In the genomic region with DNA sequence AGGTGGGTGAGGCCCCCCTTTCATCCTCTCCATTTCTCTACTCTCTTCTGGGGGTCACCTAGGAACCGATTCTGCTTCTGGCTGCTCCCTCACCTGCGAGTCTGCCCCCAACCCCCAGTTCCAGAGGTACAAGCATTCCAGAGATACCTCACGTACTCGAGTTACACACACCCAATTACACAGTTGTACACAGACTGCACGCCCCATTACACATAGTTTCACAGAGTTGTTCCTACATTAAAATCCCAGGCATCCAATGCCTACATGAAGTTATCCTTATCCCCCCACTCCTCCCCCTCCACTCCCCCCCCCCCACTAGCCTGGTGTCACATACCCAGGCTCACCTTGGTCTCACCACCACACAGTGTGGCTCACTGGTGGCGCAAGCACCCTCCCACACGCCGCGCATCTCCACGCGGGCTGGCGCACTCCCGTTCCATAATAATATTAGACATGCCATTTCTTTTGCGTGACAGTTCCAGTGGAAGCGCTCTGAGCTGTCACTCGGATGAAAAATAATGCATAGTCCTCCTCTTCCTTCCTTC, we compare ENCODE assay signal across 15 mouse cellular contexts. TPM values are rescaled to one million over a fixed set of nuclear protein-coding genes. Genes with fewer than 3 reads are reported as not detected.
DNase-seq lines count a peak whose midpoint lies in the region; ATAC-seq and TF ChIP-seq lines count a peak whose summit lies in the region.
"Had no signal": no experiment of that assay in that cellular context is flagged by ENCODE, and none has a peak within 500 bp of the region (broad histone marks: within the 10 kb centered on the region; RNA-seq: fewer than 3 reads in every experiment).

No protein-coding gene starts in this region.

- peak overlapping the region; percentile 53; the same call in 1 of the 2 replicates for H3K4me2 ChIP-seq in forebrain, embryonic 13.5 days
- no peak overlapping the region for H3K4me2 ChIP-seq in forebrain, embryonic 11.5 days (ENCODE audit: low read depth, low read length, severe bottlenecking)
- no peak overlapping the region for H3K4me2 ChIP-seq in hindbrain, embryonic 11.5 days (replicated peaks; ENCODE audit: low read depth, low read length)
- no peak overlapping the region for H3K4me2 ChIP-seq in lung, embryonic 14.5 days

- ATAC-seq in forebrain, embryonic 13.5 days: no peak
- ATAC-seq in forebrain, embryonic 11.5 days (replicated peaks; ENCODE audit: low FRiP score): no peak
- ATAC-seq in hindbrain, embryonic 11.5 days (ENCODE audit: low FRiP score): no peak; the same call in 1 of the 2 replicates
- peak; percentile 55; the same call in 1 of the 2 replicates for ATAC-seq in lung, embryonic 14.5 days (ENCODE audit: insufficient read depth)

- H3K36me3 ChIP-seq in forebrain, embryonic 13.5 days (ENCODE audit: poor library complexity, severe bottlenecking): no peaks in the 10 kb centered on the region
- no peaks in the 10 kb centered on the region for H3K36me3 ChIP-seq in forebrain, embryonic 11.5 days (ENCODE audit: control insufficient read depth, insufficient read depth, low read length)
- no peaks in the 10 kb centered on the region for H3K36me3 ChIP-seq in E14TG2a.4 (ENCODE audit: insufficient read depth, low read length)
- no peaks in the 10 kb centered on the region for H3K36me3 ChIP-seq in hindbrain, embryonic 11.5 days (ENCODE audit: control insufficient read depth, insufficient read depth, low read length)
- no peaks in the 10 kb centered on the region for H3K36me3 ChIP-seq in lung, embryonic 14.5 days (ENCODE audit: insufficient read depth)
- H3K36me3 ChIP-seq: embryonic facial prominence, embryonic 15.5 days; stomach, embryonic 15.5 days had no signal

- no peak overlapping the region; the same call in 1 of the 2 replicates for H3K27ac ChIP-seq in forebrain, embryonic 13.5 days
- H3K27ac ChIP-seq in forebrain, embryonic 11.5 days (ENCODE audit: low read depth, low read length): no peak overlapping the region
- H3K27ac ChIP-seq in hindbrain, embryonic 11.5 days (ENCODE audit: low read depth, low read length): peak overlapping the region; percentile 87; the same call in 1 of the 2 replicates
- H3K27ac ChIP-seq in lung, embryonic 14.5 days (ENCODE audit: low read depth): no peak overlapping the region
- H3K27ac ChIP-seq: embryonic facial prominence, embryonic 15.5 days; stomach, embryonic 15.5 days had no signal

- TF ChIP-seq CTCF in E14TG2a.4 (conservative IDR thresholded peaks at IDR 0.05; ENCODE audit: low read length): no peak
- TF ChIP-seq CTCF in lung, embryonic 14.5 days (IDR thresholded peaks at IDR 0.05; ENCODE audit: low read depth): no peak

- WGBS in forebrain, embryonic 13.5 days: 78% methylated on average over 16 of the region's 16 CpGs
- 74% methylated on average over 16 of the region's 16 CpGs for WGBS in forebrain, embryonic 11.5 days
- 71% methylated on average over 16 of the region's 16 CpGs for WGBS in hindbrain, embryonic 11.5 days
- 59% methylated on average over 16 of the region's 16 CpGs for WGBS in lung, embryonic 14.5 days

- peaks cover 13% of the 10 kb centered on the region; the same call in 1 of the 2 replicates for H3K27me3 ChIP-seq in forebrain, embryonic 13.5 days
- H3K27me3 ChIP-seq in forebrain, embryonic 11.5 days (ENCODE audit: control insufficient read depth, insufficient read depth, low read length): no peaks in the 10 kb centered on the region
- peaks cover 64% of the 10 kb centered on the region for H3K27me3 ChIP-seq in E14TG2a.4 (ENCODE audit: insufficient read depth, low read length)
- H3K27me3 ChIP-seq in hindbrain, embryonic 11.5 days (ENCODE audit: control insufficient read depth, insufficient read depth, low read length): no peaks in the 10 kb centered on the region; the same call in 1 of the 2 replicates
- H3K27me3 ChIP-seq in lung, embryonic 14.5 days (ENCODE audit: insufficient read depth, low read length): no peaks in the 10 kb centered on the region; the same call in 1 of the 2 replicates

- H3K9me3 ChIP-seq in forebrain, embryonic 13.5 days (replicated peaks): no peaks in the 10 kb centered on the region
- no peaks in the 10 kb centered on the region for H3K9me3 ChIP-seq in forebrain, embryonic 11.5 days (ENCODE audit: control insufficient read depth, low read length)
- no peaks in the 10 kb centered on the region for H3K9me3 ChIP-seq in E14TG2a.4 (ENCODE audit: low read length)
- no peaks in the 10 kb centered on the region for H3K9me3 ChIP-seq in hindbrain, embryonic 11.5 days (ENCODE audit: control insufficient read depth, low read length)
- no peaks in the 10 kb centered on the region for H3K9me3 ChIP-seq in lung, embryonic 14.5 days (ENCODE audit: low read depth, low read length)
- H3K9me3 ChIP-seq: embryonic facial prominence, embryonic 15.5 days; stomach, embryonic 15.5 days had no signal

- no peak overlapping the region for H3K9ac ChIP-seq in forebrain, embryonic 13.5 days
- H3K9ac ChIP-seq in forebrain, embryonic 11.5 days (ENCODE audit: low read length): no peak overlapping the region
- no peak overlapping the region; the same call in 1 of the 2 replicates for H3K9ac ChIP-seq in hindbrain, embryonic 11.5 days (ENCODE audit: low read depth, low read length)
- no peak overlapping the region for H3K9ac ChIP-seq in lung, embryonic 14.5 days
- H3K9ac ChIP-seq: embryonic facial prominence, embryonic 15.5 days; stomach, embryonic 15.5 days had no signal

- no peak for DNase-seq in forebrain, embryonic 11.5 days (ENCODE audit: low spot score)
- DNase-seq in hindbrain, embryonic 11.5 days (ENCODE audit: low spot score): no peak
- no peak for DNase-seq in lung, embryonic 14.5 days
- DNase-seq in left cerebral cortex, adult 18-20 months (ENCODE audit: low spot score in 2 of 2): no peak
- DNase-seq in heart, adult 8-10 months (ENCODE audit: low spot score): no peak
- DNase-seq in gastrocnemius, postnatal 10 days: no peak
- DNase-seq: cerebellum, adult 9-10 months; thymus, postnatal 4 days had no signal

- no peak overlapping the region for H3K4me3 ChIP-seq in forebrain, embryonic 13.5 days
- H3K4me3 ChIP-seq in forebrain, embryonic 11.5 days (ENCODE audit: low read depth, low read length): no peak overlapping the region
- peak overlapping the region; percentile 71 for H3K4me3 ChIP-seq in E14TG2a.4 (replicated peaks; ENCODE audit: low read length)
- no peak overlapping the region for H3K4me3 ChIP-seq in hindbrain, embryonic 11.5 days (ENCODE audit: low read depth, low read length)
- H3K4me3 ChIP-seq in lung, embryonic 14.5 days (ENCODE audit: low read depth, low read length): no peak overlapping the region
- H3K4me3 ChIP-seq: stomach, embryonic 15.5 days had no signal

- H3K4me1 ChIP-seq in forebrain, embryonic 13.5 days: peaks cover 19% of the 10 kb centered on the region
- peaks cover 11% of the 10 kb centered on the region; the same call in 1 of the 2 replicates for H3K4me1 ChIP-seq in forebrain, embryonic 11.5 days (replicated peaks; ENCODE audit: control insufficient read depth, insufficient read depth, low read length)
- peaks cover 31% of the 10 kb centered on the region for H3K4me1 ChIP-seq in E14TG2a.4 (replicated peaks; ENCODE audit: low read depth, low read length)
- peaks cover 7% of the 10 kb centered on the region for H3K4me1 ChIP-seq in hindbrain, embryonic 11.5 days (replicated peaks; ENCODE audit: control insufficient read depth, insufficient read depth, low read length)
- H3K4me1 ChIP-seq in lung, embryonic 14.5 days (ENCODE audit: insufficient read depth): peaks cover 10% of the 10 kb centered on the region

RNA-seq across cellular contexts. Expression of gene C1ql1, which starts 18.1 kb away (rescaled TPM):
- polyA plus RNA-seq in forebrain, embryonic 13.5 days (2015; fragmentation: Nextera tagmentation; extraction: Ambion mirVana): 1.4 and 1.5 TPM in 2 replicates
- 3.9 and 4.5 TPM in 2 replicates for polyA plus RNA-seq in forebrain, embryonic 11.5 days (2014; fragmentation: Nextera tagmentation; extraction: Ambion mirVana)
- polyA plus RNA-seq in hindbrain, embryonic 11.5 days (2014; fragmentation: Nextera tagmentation; extraction: Ambion mirVana): 10.5 and 11.0 TPM in 2 replicates
- 2.7 and 3.1 TPM in 2 replicates for polyA plus RNA-seq in lung, embryonic 14.5 days (2014; fragmentation: Nextera tagmentation; extraction: Ambion mirVana)
- total RNA-seq in left cerebral cortex, adult 18-20 months (2021): 10 to 100 TPM; 12.3 to 15.7 TPM
- total RNA-seq in heart, adult 8-10 months (2022): not detected
- under 1 TPM; 0.31 to 0.93 TPM for total RNA-seq in gastrocnemius, postnatal 10 days (2021)
- total RNA-seq: gastrocnemius, adult 18-20 months; liver, adult 2 months; MEL had no signal
- polyA plus RNA-seq: liver, adult 2 months had no signal

RNA-seq across cellular contexts. Expression of gene Kif18b, which starts 39.7 kb away (rescaled TPM):
- 10.3 and 10.7 TPM in 2 replicates for polyA plus RNA-seq in forebrain, embryonic 13.5 days (2015; fragmentation: Nextera tagmentation; extraction: Ambion mirVana)
- 13.0 and 13.3 TPM in 2 replicates for polyA plus RNA-seq in forebrain, embryonic 11.5 days (2014; fragmentation: Nextera tagmentation; extraction: Ambion mirVana)
- 7.3 and 8.5 TPM in 2 replicates for polyA plus RNA-seq in hindbrain, embryonic 11.5 days (2014; fragmentation: Nextera tagmentation; extraction: Ambion mirVana)
- polyA plus RNA-seq in lung, embryonic 14.5 days (2014; fragmentation: Nextera tagmentation; extraction: Ambion mirVana): 11.7 and 13.3 TPM in 2 replicates
- total RNA-seq in left cerebral cortex, adult 18-20 months (2021): under 1 TPM in 1 of 2 experiments, not detected in 1; 0.46 TPM
- total RNA-seq in heart, adult 8-10 months (2022): under 1 TPM in 3 of 4 experiments, not detected in 1; 0.08 to 0.37 (median 0.13) TPM
- 1 to 10 TPM; 4.0 to 5.7 TPM for total RNA-seq in gastrocnemius, postnatal 10 days (2021)
- total RNA-seq: gastrocnemius, adult 18-20 months had no signal
